Mouse (Mus musculus): ENCODE data around the gene Pias1.

Pias1 gene

DNA sequence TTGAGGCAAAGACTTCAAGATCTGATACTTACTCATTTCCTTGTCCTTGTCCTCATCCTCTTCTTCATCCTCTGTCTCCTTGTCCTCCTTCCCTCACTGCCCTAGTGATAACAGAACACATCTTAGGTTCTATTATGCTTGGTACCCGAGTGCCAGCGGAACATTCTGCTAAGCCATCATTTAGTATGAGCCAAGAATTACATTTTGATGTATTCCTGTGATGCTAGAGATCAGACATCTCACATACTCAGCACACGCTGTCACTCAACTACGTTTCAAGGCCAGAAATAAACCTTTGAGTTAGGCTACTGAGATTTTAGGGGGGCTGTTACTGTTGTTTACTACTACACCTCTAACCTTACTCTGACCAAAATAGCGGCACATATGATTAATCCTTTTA is at the start of gene Pias1:
Pias1 (minus strand) TSS at position 101 of the 400 bp plus-strand sequence.
- DNase-seq (ENCODE audit: low spot score) = no peak

DNA sequence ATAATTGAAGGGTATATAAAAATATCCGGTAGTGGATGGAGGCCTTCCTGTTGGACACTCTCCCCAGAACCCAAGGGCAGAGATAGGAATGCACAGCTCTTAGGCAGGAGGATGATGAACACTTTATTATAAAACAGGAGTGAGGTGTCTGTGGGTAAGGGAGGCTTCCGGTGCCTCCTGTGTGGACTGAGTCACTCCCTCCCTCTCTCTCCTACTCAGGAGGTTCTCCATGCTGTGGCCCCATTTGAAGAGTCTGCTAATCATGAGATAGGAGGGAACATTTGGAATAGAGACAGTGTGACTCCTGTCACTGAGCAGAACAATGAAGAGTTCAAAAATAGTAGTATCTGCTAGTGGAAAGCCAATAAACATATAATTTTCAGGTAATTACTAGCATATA is 47.7 kb upstream of the Pias1 start:
- DNase-seq (ENCODE audit: low spot score) = no peak

- no peak for DNase-seq (ENCODE audit: low spot score)
Observed at GRCm38 (mm10) chr9:63031011-63031782, 43.5 kb upstream of the Pias1 start.

- DNase-seq (ENCODE audit: low spot score) = no peak
Observed at GRCm38 (mm10) chr9:63022486-63022885, 34.8 kb upstream of the Pias1 start.

- no peak for DNase-seq (ENCODE audit: low spot score)
Observed at GRCm38 (mm10) chr9:63007371-63007770, 19.6 kb upstream of the Pias1 start.

DNA sequence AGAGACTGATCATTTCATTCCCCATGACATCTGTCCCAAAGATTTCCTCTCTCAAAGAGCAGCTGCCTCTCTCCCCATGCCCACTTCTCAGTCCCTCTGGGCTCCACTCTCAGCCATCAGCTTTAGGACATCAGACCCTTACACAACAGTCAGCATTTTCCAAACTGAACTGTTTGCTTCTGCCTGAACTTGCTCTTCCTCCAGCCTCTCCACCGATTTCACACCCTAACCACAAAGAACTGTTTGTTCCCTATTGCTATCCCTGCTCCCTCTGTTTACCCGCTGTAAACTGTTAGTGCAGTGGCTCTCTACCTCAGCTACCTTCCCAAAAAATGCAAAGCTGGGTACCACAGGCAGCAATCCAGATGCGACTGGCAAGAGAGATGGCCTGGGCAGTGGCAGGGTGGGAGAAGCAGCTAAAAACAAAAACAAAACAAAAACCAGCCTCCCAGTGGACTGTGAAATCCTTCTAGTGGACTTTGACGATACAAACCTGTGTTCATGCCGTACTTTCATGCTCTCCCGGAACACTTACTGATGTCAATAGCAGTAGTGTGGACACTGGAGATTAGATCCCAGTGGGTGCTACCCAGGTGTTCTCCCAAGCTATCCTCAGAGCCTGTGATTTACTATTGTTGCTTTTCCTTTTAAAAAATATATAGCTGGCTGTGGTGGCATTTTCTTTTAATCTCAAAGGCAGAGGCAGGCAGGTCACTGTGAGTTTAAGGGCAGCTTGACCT is 18.5 kb upstream of the Pias1 start:
- DNase-seq (ENCODE audit: low spot score) = no peak

- no peak for DNase-seq (ENCODE audit: low spot score)
Observed at GRCm38 (mm10) chr9:62998561-62998960, 10.8 kb upstream of the Pias1 start.

DNA sequence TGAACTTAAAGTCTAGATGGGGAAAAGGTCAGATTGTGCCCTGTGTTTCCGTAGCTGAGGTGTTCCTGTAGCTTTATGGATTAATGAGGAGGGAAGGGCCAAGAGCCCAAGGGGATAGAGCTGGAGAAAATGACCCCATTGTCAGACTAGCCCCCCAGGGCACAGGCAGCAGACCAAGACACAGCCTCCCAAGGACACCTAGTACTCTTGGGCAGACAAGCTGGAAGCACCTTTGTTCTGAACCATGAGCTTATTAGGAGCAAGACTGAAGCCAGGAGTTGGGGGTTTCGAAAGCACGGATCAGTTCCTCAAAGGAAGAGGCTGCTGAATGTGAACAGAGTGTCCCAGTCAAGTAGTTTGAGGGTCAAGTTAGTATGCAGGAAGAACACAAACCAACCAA is 9.9 kb upstream of the Pias1 start:
- DNase-seq (ENCODE audit: low spot score) = no peak

GRCm38 (mm10) chr9:62995186-62995585 is 7.5 kb upstream of the Pias1 start:
- no peak for DNase-seq (ENCODE audit: low spot score)

GRCm38 (mm10) chr9:62990134-62990533 is 2.4 kb upstream of the Pias1 start:
- no peak for DNase-seq (ENCODE audit: low spot score)

GRCm38 (mm10) chr9:62980777-62981202 is 6.9 kb downstream of the Pias1 start:
- DNase-seq (ENCODE audit: low spot score) = peak; percentile 97

DNA sequence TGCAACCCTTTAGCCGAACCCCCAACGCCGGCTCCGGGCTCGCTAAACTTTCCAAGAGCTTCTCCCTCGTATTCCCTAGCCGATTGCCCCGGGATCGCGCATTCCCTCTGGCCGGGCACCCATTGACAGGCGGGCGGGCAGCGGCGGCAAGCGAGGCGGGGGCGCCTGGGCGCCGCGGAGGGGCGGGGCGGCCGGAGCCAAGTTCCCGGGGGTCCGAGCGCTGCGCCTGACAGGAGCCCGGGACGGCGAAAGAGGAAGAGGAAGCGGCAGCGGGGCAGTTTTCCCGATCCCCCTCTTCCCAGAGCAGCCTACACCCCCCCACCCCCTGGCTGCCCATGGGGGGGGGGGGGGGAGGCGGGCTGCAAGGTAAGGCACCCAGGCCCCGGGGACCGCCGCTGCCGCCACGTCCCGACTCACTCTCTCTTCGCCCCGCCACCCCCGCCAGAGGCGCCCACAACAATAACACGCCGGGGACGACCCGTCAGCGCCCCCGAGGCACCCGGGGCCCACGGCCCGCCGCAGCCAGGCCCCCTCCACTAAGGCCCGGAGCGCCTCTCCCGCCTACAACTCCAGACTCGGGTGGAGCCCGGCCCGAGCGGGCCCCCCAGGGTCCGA is 7.5 kb downstream of the Pias1 start:
- no peak for DNase-seq (ENCODE audit: low spot score)

GRCm38 (mm10) chr9:62979461-62980161 is 8.1 kb downstream of the Pias1 start:
- DNase-seq (ENCODE audit: low spot score) = peak; percentile 19

- DNase-seq (ENCODE audit: low spot score) = no peak
Observed at GRCm38 (mm10) chr9:62977152-62977551, 10.6 kb downstream of the Pias1 start.

DNA sequence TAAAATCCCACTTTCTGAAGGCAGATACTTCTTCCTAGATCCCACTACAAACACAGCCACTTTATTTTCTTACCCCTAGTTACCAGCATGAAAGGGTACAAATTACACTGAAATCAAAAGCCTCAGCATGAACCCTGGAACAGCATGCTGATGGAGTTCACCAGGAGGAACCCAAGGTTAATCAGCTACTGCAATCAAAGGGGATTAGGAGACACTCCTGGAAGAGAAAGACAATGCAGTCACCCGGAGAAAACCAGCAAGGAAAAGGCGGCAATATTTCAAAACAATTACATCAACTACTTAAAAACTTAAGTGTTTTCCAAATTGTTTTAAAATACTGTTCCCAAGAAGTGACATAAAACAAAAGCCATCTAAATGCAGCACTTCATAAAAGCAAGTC is 11.9 kb downstream of the Pias1 start:
- no peak for DNase-seq (ENCODE audit: low spot score)

- DNase-seq (ENCODE audit: low spot score) = no peak
Observed at GRCm38 (mm10) chr9:62974439-62974838, 13.3 kb downstream of the Pias1 start.

DNA sequence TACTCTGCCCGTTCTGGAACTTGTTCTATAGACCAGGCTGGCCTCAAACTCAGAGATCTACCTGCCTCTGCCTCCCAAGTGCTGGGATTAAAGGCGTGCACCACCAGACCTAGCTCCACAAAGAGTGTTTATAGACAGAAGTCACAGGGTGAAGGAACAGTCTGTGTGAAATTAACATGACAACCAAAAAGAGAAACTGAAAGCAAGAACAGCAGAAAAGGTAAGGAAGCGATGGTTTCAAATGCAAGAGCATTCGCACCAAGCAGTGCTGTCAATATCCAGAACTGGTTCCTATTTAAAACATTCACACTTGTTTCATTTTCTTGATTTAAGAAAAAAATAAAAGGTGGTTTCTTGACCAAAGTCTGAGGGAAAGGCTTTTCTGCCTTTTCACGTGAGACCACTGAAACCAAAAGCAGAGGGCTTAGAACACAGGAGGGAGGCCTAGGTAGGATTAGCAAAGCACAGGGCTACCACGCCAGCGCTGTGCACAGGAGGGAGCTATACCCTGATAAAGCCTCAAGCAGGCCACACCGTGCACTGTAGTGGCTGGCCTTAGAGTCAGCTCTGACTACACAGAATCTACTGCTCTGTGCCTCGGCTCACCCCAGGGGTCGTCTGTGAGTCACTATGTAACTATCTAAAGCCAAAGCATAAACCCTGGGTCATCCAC is 15.5 kb downstream of the Pias1 start:
- no peak for DNase-seq (ENCODE audit: low spot score)

GRCm38 (mm10) chr9:62970345-62970744 is 17.4 kb downstream of the Pias1 start:
- no peak for DNase-seq (ENCODE audit: low spot score)

DNA sequence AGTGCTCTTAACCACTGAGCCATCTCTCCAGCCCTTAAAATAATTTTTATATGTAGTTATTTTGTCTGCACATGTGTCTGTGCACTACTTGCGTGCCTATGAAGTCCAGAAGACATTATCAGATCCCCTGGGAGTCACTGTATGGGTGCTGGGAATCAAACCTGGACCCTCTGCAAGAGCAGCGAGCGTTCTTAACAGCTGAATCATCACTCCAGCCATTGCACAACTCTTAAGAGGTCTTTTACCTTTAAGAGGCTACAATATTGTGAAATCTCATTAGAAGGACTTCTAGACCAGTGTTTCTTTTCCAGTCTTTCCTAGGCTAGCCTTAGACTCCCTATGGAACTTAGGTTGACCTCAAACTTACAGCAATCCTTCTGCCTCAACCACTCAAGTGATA is 21.7 kb downstream of the Pias1 start:
- DNase-seq (ENCODE audit: low spot score) = no peak

- no peak for DNase-seq (ENCODE audit: low spot score)
Observed at GRCm38 (mm10) chr9:62952713-62953112, 35.0 kb downstream of the Pias1 start.

DNA sequence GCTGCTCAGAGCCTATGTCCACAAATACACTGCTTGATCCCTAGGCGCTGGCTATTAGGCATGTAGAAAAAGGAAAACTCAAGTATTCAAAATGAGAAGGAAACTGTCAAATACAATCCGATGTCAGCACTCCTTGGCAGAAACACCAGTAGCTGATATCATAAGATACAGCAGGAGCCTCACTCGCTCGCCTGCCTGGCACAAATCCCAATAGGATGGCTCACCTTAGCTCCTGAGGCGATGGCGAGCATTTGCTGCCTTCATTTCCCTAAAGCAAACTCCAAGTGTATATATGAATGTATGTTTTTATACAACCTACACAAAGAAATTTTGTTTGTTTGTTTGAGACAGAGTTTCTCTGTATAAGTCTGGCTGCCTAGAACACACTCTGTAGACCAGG is 42.4 kb downstream of the Pias1 start:
- DNase-seq (ENCODE audit: low spot score) = no peak

GRCm38 (mm10) chr9:62944063-62944462 is 43.7 kb downstream of the Pias1 start:
- DNase-seq (ENCODE audit: low spot score) = no peak

Data from spleen, adult 12 weeks (tissue).